Mouse (Mus musculus) intestine, embryonic 16.5 days (tissue): ENCODE measurements around the gene Sept5. TPM values are rescaled to one million over a fixed set of nuclear protein-coding genes. Genes with fewer than 3 reads are reported as not detected.

Source experiments
- ATAC-seq: fragments of 200-750 bp; cut with Nextera tagmentation; 2 replicates; pipeline ENCODE4 v1.8.0; 2017; ENCODE audit warnings: moderate TSS enrichment, moderate library complexity
- H3K27ac ChIP-seq: fragments of 300-500 bp; sonication (generic); 2 replicates; pipeline ENCODE4 v1.5.1; 2014; ENCODE audit warnings: mild to moderate bottlenecking, low read length
- H3K27me3 ChIP-seq: fragments of 300-500 bp; sonication (generic); replicated peaks from 2 replicates; pipeline ENCODE4 v1.6.1; 2014; ENCODE audit warnings: low read length, control low read depth, mixed read lengths; ENCODE audit not compliant: control insufficient read depth, insufficient read depth
- H3K36me3 ChIP-seq: fragments of 300-500 bp; sonication (generic); 2 replicates; pipeline ENCODE4 v1.6.1; 2014; ENCODE audit warnings: low read length, control low read depth; ENCODE audit not compliant: control insufficient read depth, insufficient read depth
- H3K4me1 ChIP-seq: fragments of 300-500 bp; sonication (generic); 2 replicates; pipeline ENCODE4 v1.6.1; 2014; ENCODE audit warnings: low read length, control low read depth, mixed read lengths; ENCODE audit not compliant: control insufficient read depth, insufficient read depth
- H3K4me2 ChIP-seq: fragments of 300-500 bp; sonication (generic); 2 replicates; pipeline ENCODE4 v1.6.1; 2014; ENCODE audit warnings: low read depth, low read length, control low read depth
- H3K4me3 ChIP-seq: fragments of 300-500 bp; sonication (generic); 2 replicates; pipeline ENCODE4 v1.5.1; 2014; ENCODE audit warnings: mild to moderate bottlenecking, low read length
- H3K9ac ChIP-seq: fragments of 300-500 bp; sonication (generic); 2 replicates; pipeline ENCODE4 v1.6.1; 2014; ENCODE audit warnings: low read depth, low read length
- H3K9me3 ChIP-seq: fragments of 300-500 bp; sonication (generic); 2 replicates; pipeline ENCODE4 v1.6.1; 2016; ENCODE audit warnings: low read length, control low read depth; ENCODE audit not compliant: control insufficient read depth
- WGBS: fragments of 180-500 bp; shearing (Covaris S2); extraction: QIAGEN DNeasy Blood & Tissue Kit; methylation state at CpG from one replicate; pipeline ENCODE4 v1.1.7; 2014; 5-methylcytosine and 5-hydroxymethylcytosine counted together
- polyA plus RNA-seq: library from polyadenylated mRNA; unstranded; fragments of >200 nt; fragmentation: Nextera tagmentation; extraction: Ambion mirVana; gene quantifications from 2 replicates; pipeline ENCODE4 v1.2.1, GENCODE M21; 2015

The Sept5 gene
- polyA plus RNA-seq, 1 experiment from 2014 or later, result 52.5 TPM

GRCm38 (mm10) chr16:18653290-18654160 is 23.8 kb upstream of the Sept5 start:
- Histone ChIP-seq H3K4me1 (peaks cover 15% of the 10 kb centered on the region; the same call in 1 of the 2 replicates), H3K27me3 (no peaks in the 10 kb centered on the region), H3K27ac (peak overlapping the region; percentile 82), H3K9ac (no peak overlapping the region), H3K4me3 (no peak overlapping the region), H3K4me2 (no peak overlapping the region), H3K36me3 (no peaks in the 10 kb centered on the region), H3K9me3 (no peaks in the 10 kb centered on the region)
- WGBS, result 70% methylated on average over 6 of the region's 6 CpGs
- peak; percentile 93 for ATAC-seq

- peak; percentile 72 for ATAC-seq
- Histone ChIP-seq H3K27ac (peak overlapping the region; percentile 59), H3K4me2 (no peak overlapping the region), H3K36me3 (no peaks in the 10 kb centered on the region), H3K27me3 (no peaks in the 10 kb centered on the region), H3K4me3 (no peak overlapping the region), H3K9me3 (no peaks in the 10 kb centered on the region), H3K4me1 (0 out of 2 replicates have a peak, but pooled peaks cover 11% of the 10 kb centered on the region), H3K9ac (no peak overlapping the region)
- WGBS, result 50% methylated on average over 3 of the region's 3 CpGs
Measured at GRCm38 (mm10) chr16:18649126-18649525, 19.4 kb upstream of the Sept5 start.

GRCm38 (mm10) chr16:18645329-18645728 is 15.6 kb upstream of the Sept5 start:
- Histone ChIP-seq H3K9ac (peak overlapping the region; percentile 7; the same call in 1 of the 2 replicates), H3K4me2 (no peak overlapping the region), H3K27ac (peak overlapping the region; percentile 40; the same call in 1 of the 2 replicates), H3K4me1 (0 out of 2 replicates have a peak, but pooled peaks cover 11% of the 10 kb centered on the region), H3K36me3 (no peaks in the 10 kb centered on the region), H3K4me3 (no peak overlapping the region), H3K9me3 (no peaks in the 10 kb centered on the region), H3K27me3 (no peaks in the 10 kb centered on the region)
- 58% methylated on average over 6 of the region's 6 CpGs for WGBS
- ATAC-seq, result peak; percentile 54

GRCm38 (mm10) chr16:18644485-18644884 is 14.7 kb upstream of the Sept5 start:
- Histone ChIP-seq H3K9ac (peak overlapping the region; percentile 7; the same call in 1 of the 2 replicates), H3K36me3 (no peaks in the 10 kb centered on the region), H3K4me2 (no peak overlapping the region), H3K4me1 (0 out of 2 replicates have a peak, but pooled peaks cover 11% of the 10 kb centered on the region), H3K4me3 (no peak overlapping the region), H3K27ac (peak overlapping the region; percentile 40; the same call in 1 of the 2 replicates), H3K27me3 (no peaks in the 10 kb centered on the region), H3K9me3 (no peaks in the 10 kb centered on the region)
- peak; percentile 67 for ATAC-seq
- whole genome bisulfite sequencing, result 67% methylated on average over 4 of the region's 4 CpGs

- no peaks in the 10 kb centered on the region for H3K27me3 ChIP-seq
- no peak overlapping the region for H3K4me3 ChIP-seq
- H3K36me3 ChIP-seq, result no peaks in the 10 kb centered on the region
- H3K9ac ChIP-seq, result no peak overlapping the region
- H3K9me3 ChIP-seq, result no peaks in the 10 kb centered on the region
- H3K4me1 ChIP-seq, result 0 out of 2 replicates have a peak, but pooled peaks cover 11% of the 10 kb centered on the region
- 76% methylated on average over 11 of the region's 11 CpGs for WGBS
- H3K4me2 ChIP-seq, result no peak overlapping the region
- ATAC-seq, result no peak
- H3K27ac ChIP-seq, result no peak overlapping the region
Measured at GRCm38 (mm10) chr16:18643406-18643998, 13.7 kb upstream of the Sept5 start.

GRCm38 (mm10) chr16:18642897-18643296 is 13.1 kb upstream of the Sept5 start:
- H3K27me3 ChIP-seq, result no peaks in the 10 kb centered on the region
- 0 out of 2 replicates have a peak, but pooled peaks cover 11% of the 10 kb centered on the region for H3K4me1 ChIP-seq
- no peak overlapping the region for H3K27ac ChIP-seq
- WGBS, result 82% methylated on average over 4 of the region's 4 CpGs
- H3K36me3 ChIP-seq, result no peaks in the 10 kb centered on the region
- no peak overlapping the region for H3K9ac ChIP-seq
- no peak for ATAC-seq
- H3K4me3 ChIP-seq, result no peak overlapping the region
- no peak overlapping the region for H3K4me2 ChIP-seq
- H3K9me3 ChIP-seq, result no peaks in the 10 kb centered on the region

GRCm38 (mm10) chr16:18642291-18642690 is 12.5 kb upstream of the Sept5 start:
- no peaks in the 10 kb centered on the region for H3K9me3 ChIP-seq
- H3K27ac ChIP-seq, result no peak overlapping the region
- no peak overlapping the region for H3K4me3 ChIP-seq
- no peak for ATAC-seq
- 53% methylated on average over 7 of the region's 7 CpGs for WGBS
- no peak overlapping the region for H3K4me2 ChIP-seq
- H3K4me1 ChIP-seq, result 0 out of 2 replicates have a peak, but pooled peaks cover 13% of the 10 kb centered on the region
- no peaks in the 10 kb centered on the region for H3K27me3 ChIP-seq
- H3K36me3 ChIP-seq, result no peaks in the 10 kb centered on the region
- no peak overlapping the region for H3K9ac ChIP-seq

- H3K27ac ChIP-seq, result 0 out of 2 replicates have a peak overlapping the region, but pooled peaks have one; percentile 39
- no peak overlapping the region for H3K4me3 ChIP-seq
- H3K36me3 ChIP-seq, result no peaks in the 10 kb centered on the region
- no peaks in the 10 kb centered on the region for H3K9me3 ChIP-seq
- H3K27me3 ChIP-seq, result no peaks in the 10 kb centered on the region
- no peak overlapping the region for H3K9ac ChIP-seq
- no peak overlapping the region for H3K4me2 ChIP-seq
- H3K4me1 ChIP-seq, result 0 out of 2 replicates have a peak, but pooled peaks cover 2% of the 10 kb centered on the region
- peak; percentile 94 for ATAC-seq
- WGBS, result 58% methylated on average over 1 of the region's 1 CpGs
Measured at GRCm38 (mm10) chr16:18639382-18639929, 9.7 kb upstream of the Sept5 start.

- H3K27ac ChIP-seq, result no peak overlapping the region
- no peaks in the 10 kb centered on the region for H3K36me3 ChIP-seq
- no peak overlapping the region for H3K4me3 ChIP-seq
- H3K9me3 ChIP-seq, result no peaks in the 10 kb centered on the region
- H3K27me3 ChIP-seq, result no peaks in the 10 kb centered on the region
- WGBS, result 54% methylated on average over 2 of the region's 2 CpGs
- no peak for ATAC-seq
- H3K9ac ChIP-seq, result no peak overlapping the region
- H3K4me2 ChIP-seq, result no peak overlapping the region
- peaks cover 3% of the 10 kb centered on the region; the same call in 1 of the 2 replicates for H3K4me1 ChIP-seq
Measured at GRCm38 (mm10) chr16:18638396-18638795, 8.6 kb upstream of the Sept5 start.
